Mouse (Mus musculus) liver, embryonic 11.5 days (tissue): Measurements from ENCODE around the gene Espn. TPM values are rescaled to one million over a fixed set of nuclear protein-coding genes. Genes with fewer than 3 reads are reported as not detected.

Source experiments
- ATAC-seq: fragments of 200-750 bp; cut with Nextera tagmentation; replicated peaks from 2 replicates; pipeline ENCODE4 v1.8.0; 2017; ENCODE audit warnings: moderate number of reproducible peaks, mild to moderate bottlenecking, moderate TSS enrichment, moderate library complexity; ENCODE audit not compliant: low FRiP score
- DNase-seq: peaks from one replicate; pipeline ENCODE4 v3.0.0-alpha.2; 2017; ENCODE audit warnings: low spot score
- H3K27ac ChIP-seq: fragments of 300-500 bp; sonication (generic); 2 replicates; pipeline ENCODE4 v1.5.1; 2014; ENCODE audit warnings: mild to moderate bottlenecking, low read depth, low read length, control low read depth
- H3K27me3 ChIP-seq: fragments of 300-500 bp; sonication (generic); replicated peaks from 2 replicates; pipeline ENCODE4 v1.6.1; 2014; ENCODE audit warnings: low read length, mixed read lengths; ENCODE audit not compliant: control insufficient read depth, insufficient read depth
- H3K36me3 ChIP-seq: fragments of 300-500 bp; sonication (generic); 2 replicates; pipeline ENCODE4 v1.6.1; 2014; ENCODE audit warnings: mild to moderate bottlenecking, low read length, moderate library complexity, mixed read lengths; ENCODE audit not compliant: control insufficient read depth, insufficient read depth
- H3K4me1 ChIP-seq: fragments of 300-500 bp; sonication (generic); replicated peaks from 2 replicates; pipeline ENCODE4 v1.6.1; 2014; ENCODE audit warnings: low read length, mixed read lengths; ENCODE audit not compliant: control insufficient read depth, insufficient read depth
- H3K4me2 ChIP-seq: fragments of 300-500 bp; sonication (generic); 2 replicates; pipeline ENCODE4 v1.6.1; 2014; ENCODE audit warnings: mild to moderate bottlenecking, control low read depth, moderate library complexity
- H3K4me3 ChIP-seq: fragments of 300-500 bp; sonication (generic); 2 replicates; pipeline ENCODE4 v1.5.1; 2014; ENCODE audit warnings: low read depth, low read length, control low read depth
- H3K9ac ChIP-seq: fragments of 300-500 bp; sonication (generic); 2 replicates; pipeline ENCODE4 v1.6.1; 2014; ENCODE audit warnings: low read depth, low read length, control low read depth
- H3K9me3 ChIP-seq: fragments of 300-500 bp; sonication (generic); 2 replicates; pipeline ENCODE4 v1.6.1; 2016; ENCODE audit warnings: low read length, inconsistent platforms, mixed read lengths; ENCODE audit not compliant: control insufficient read depth
- WGBS: fragments of 180-500 bp; shearing (Covaris S2); extraction: QIAGEN DNeasy Blood & Tissue Kit; methylation state at CpG from one replicate; pipeline ENCODE4 v1.1.7; 2014; 5-methylcytosine and 5-hydroxymethylcytosine counted together
- polyA plus RNA-seq: library from polyadenylated mRNA; unstranded; fragments of >200 nt; fragmentation: Nextera tagmentation; extraction: Ambion mirVana; gene quantifications from 2 replicates; pipeline ENCODE4 v1.2.1, GENCODE M21; 2014

Espn gene
- polyA plus RNA-seq, 1 experiment from 2014 or later: 5.3 TPM

DNA sequence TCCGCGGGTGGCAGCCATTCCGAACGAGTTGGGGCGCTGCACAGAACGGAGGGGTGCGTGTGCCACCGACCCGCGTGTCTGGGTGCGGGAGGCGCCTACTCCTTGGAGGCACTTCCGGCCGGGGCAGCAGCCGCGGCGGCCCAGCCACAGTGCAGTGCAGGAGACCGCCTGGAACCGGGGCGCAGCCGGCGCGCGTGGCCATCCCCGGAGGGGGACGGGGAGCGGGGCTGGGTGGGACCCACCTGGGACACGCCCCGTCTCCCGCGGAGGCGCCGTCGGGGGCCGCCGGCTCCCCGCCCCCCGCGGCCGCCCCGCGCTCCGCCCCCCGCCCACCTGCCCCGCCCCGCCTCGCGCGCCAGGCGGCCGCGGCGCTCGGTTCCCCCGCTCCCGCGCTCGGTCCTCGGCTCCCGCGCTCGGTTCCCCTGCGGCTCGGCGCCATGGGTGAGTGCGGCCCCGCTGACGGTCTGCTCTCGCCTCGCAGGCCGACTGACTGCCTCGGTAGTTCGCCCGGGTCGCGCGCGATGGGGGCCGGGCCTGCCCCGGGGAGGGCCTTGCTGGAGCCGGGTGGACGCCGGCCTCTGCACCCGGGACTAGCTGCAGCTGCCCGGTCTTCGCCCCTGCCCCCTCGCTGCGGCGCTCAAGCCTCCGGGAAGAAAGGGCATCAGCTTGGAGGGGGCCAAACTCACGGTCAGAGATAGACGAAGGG lies 65.5 kb downstream of the Espn start:
- H3K27ac ChIP-seq: no peak overlapping the region; the same call in 1 of the 2 replicates
- H3K4me2 ChIP-seq: peak overlapping the region; percentile 92
- H3K27me3 ChIP-seq: no peaks in the 10 kb centered on the region
- peak overlapping the region; percentile 78 for H3K4me3 ChIP-seq
- H3K4me1 ChIP-seq: peaks cover 21% of the 10 kb centered on the region
- ATAC-seq (peak; percentile 83), DNase-seq (peak; percentile 73)
- H3K36me3 ChIP-seq: no peaks in the 10 kb centered on the region
- WGBS: under 1% methylated on average over 78 of the region's 92 CpGs
- peak overlapping the region; percentile 83 for H3K9ac ChIP-seq
- H3K9me3 ChIP-seq: no peaks in the 10 kb centered on the region

DNA sequence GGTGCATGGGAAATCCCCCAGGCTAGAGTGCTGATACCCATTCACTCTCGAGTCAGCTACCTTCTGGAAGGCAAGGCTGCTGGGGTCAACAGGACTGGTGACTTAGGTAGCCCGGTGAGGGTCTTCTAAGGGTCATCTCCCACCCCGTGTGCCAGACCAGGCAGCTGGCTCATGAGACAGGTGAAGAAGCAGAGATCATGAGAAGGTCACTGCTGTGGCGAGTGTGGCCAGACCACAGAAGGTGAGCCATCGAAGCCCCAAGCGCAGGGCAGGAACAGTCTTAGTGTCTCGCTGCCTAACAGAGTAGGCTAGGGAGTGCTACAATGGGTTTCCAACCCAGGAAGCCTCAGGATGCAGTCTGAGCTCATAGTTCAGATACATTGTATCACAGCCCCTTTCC lies 67.6 kb downstream of the Espn start:
- Histone ChIP-seq H3K36me3 (no peaks in the 10 kb centered on the region), H3K4me3 (no peak overlapping the region), H3K27me3 (no peaks in the 10 kb centered on the region), H3K27ac (no peak overlapping the region), H3K9ac (no peak overlapping the region), H3K4me2 (no peak overlapping the region), H3K4me1 (peaks cover 17% of the 10 kb centered on the region), H3K9me3 (no peaks in the 10 kb centered on the region)
- WGBS: 75% methylated on average over 7 of the region's 7 CpGs
- DNase-seq: no peak
- no peak for ATAC-seq

DNA sequence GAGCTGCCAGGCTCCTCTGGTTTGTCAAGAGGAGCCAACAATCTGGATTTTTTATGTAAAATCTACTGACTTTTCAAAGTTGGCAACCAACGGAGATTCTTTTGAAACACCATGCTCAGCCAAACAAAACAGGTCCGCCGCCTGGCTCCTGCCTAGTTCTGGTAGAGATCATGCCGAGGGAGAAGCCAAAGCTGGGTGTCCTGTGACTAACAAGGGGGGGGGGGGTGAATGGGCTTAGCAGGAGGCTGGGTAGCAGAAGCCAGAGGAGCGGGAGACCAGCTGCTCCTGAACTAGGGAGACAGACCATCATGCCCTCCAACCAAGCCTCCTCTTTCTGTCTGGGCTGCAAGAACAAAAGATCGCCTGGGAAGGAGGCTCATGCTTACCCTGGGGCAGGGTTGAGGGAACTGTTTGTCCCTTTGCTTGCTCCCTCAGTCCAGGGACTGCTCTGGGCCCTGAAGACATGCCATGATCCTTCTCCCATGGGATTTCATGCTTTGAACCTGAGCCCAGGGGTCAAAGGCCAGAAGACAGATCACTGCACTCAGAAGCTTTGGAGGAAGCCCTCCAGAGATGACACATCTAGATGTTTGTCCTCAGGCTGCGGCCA lies 68.5 kb downstream of the Espn start:
- ATAC-seq: no peak
- WGBS: 73% methylated on average over 7 of the region's 7 CpGs

DNA sequence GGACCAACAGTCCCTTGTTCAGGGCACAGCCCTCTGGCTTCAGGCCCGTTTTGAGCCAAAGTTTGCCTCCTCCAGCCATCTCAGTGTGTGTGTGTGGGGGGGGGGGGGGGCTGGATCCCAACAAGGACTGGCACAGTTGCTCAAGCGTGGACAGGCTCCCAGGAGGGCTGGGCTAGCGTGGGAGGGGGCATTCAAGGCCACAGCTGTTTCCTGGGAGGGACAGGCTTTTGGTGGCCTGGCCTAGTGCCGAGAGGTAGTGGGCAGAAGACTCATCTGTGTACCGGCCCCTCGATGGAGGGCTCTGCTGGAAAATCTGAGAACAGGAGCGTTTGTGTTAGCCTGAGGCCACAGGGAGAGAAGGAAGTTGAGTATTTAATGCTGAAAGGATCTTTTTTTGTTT lies 72.2 kb downstream of the Espn start:
- H3K4me2 ChIP-seq: no peak overlapping the region
- no peaks in the 10 kb centered on the region for H3K4me1 ChIP-seq
- no peaks in the 10 kb centered on the region for H3K27me3 ChIP-seq
- 67% methylated on average over 7 of the region's 7 CpGs for WGBS
- no peak overlapping the region for H3K27ac ChIP-seq
- DNase-seq (no peak), ATAC-seq (no peak)
- no peak overlapping the region for H3K4me3 ChIP-seq
- no peaks in the 10 kb centered on the region for H3K9me3 ChIP-seq
- H3K36me3 ChIP-seq: no peaks in the 10 kb centered on the region
- no peak overlapping the region for H3K9ac ChIP-seq

More for the DNA sequence above, 68.5 kb downstream of the Espn start:
- Histone ChIP-seq H3K9ac (no peak overlapping the region), H3K27ac (no peak overlapping the region), H3K9me3 (no peaks in the 10 kb centered on the region), H3K4me2 (no peak overlapping the region), H3K4me1 (peaks cover 17% of the 10 kb centered on the region), H3K36me3 (no peaks in the 10 kb centered on the region), H3K4me3 (no peak overlapping the region), H3K27me3 (no peaks in the 10 kb centered on the region)
- DNase-seq: no peak

DNA sequence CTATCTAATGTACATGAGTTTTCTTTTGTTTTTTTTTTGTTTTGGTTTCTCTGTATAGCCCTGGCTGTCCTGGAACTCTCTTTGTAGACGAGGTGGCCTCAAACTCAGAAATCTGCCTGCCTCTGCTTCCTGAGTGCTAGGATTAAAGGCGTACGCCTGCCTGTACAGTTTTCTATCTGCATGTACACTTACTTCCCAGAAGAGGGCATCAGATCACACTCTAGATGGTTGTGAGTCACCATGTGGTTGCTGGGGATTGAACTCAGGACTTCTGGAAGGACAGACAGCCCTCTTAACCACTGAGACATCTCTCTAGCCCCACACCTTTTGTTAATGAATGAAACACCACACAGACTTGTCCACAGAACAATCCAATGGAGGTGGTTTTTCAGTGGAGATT lies 72.9 kb downstream of the Espn start:
- Histone ChIP-seq H3K36me3 (no peaks in the 10 kb centered on the region), H3K9me3 (no peaks in the 10 kb centered on the region), H3K27ac (no peak overlapping the region), H3K4me3 (no peak overlapping the region), H3K4me2 (no peak overlapping the region), H3K4me1 (no peaks in the 10 kb centered on the region), H3K9ac (no peak overlapping the region), H3K27me3 (no peaks in the 10 kb centered on the region)
- ATAC-seq (no peak), DNase-seq (no peak)
- 95% methylated on average over 3 of the region's 3 CpGs for WGBS

DNA sequence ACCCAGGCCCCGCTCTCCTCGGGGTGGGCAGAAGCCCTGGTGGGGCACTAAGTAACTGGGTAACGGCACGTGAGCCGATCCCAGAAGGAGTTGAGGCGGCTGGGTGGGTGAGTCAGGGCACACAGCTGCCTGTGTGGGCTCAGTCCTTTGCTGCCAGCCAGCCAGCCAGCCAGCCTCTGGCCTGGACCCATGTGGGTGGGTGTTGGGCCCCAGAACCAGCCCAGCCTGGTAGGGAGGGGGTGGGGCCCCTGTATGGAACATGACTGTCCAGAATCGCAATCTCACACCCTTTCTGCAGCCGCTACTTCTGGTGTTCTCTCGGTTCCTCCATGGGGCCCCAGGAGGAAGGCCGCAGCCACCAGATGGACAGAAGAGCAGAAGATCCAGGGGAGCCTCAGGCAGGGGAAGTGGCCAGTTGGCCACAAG lies 74.1 kb downstream of the Espn start:
- Histone ChIP-seq H3K27me3 (no peaks in the 10 kb centered on the region), H3K9me3 (no peaks in the 10 kb centered on the region), H3K27ac (no peak overlapping the region), H3K36me3 (no peaks in the 10 kb centered on the region), H3K9ac (no peak overlapping the region), H3K4me1 (no peaks in the 10 kb centered on the region), H3K4me3 (no peak overlapping the region), H3K4me2 (no peak overlapping the region)
- DNase-seq (no peak), ATAC-seq (no peak)
- WGBS: 71% methylated on average over 10 of the region's 10 CpGs

DNA sequence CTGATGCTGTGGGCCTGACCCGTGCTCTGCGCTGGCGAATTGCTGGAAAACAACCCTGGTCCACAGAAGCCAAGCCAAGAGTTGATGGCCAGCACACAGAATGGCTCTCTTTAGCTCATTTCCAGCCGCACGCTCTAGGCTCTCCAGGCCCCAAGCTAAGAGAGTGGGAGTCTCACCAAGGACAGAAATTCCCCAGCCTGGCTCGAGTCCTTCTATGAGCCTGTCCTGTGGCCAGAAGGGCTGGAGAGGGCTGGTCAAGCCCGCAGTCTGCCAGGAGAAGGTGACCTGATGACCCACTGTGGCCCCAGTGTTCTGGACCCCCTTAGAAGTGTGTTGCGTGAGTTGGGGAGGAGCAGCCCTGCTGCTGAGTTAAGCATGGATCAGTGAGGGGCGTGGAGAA lies 75.0 kb downstream of the Espn start:
- H3K27me3 ChIP-seq: no peaks in the 10 kb centered on the region
- H3K9ac ChIP-seq: no peak overlapping the region
- no peak for ATAC-seq
- H3K4me2 ChIP-seq: no peak overlapping the region
- no peaks in the 10 kb centered on the region for H3K36me3 ChIP-seq
- no peak overlapping the region for H3K4me3 ChIP-seq
- H3K9me3 ChIP-seq: no peaks in the 10 kb centered on the region
- H3K4me1 ChIP-seq: no peaks in the 10 kb centered on the region
- no peak for DNase-seq
- WGBS: 84% methylated on average over 9 of the region's 9 CpGs
- H3K27ac ChIP-seq: no peak overlapping the region

DNA sequence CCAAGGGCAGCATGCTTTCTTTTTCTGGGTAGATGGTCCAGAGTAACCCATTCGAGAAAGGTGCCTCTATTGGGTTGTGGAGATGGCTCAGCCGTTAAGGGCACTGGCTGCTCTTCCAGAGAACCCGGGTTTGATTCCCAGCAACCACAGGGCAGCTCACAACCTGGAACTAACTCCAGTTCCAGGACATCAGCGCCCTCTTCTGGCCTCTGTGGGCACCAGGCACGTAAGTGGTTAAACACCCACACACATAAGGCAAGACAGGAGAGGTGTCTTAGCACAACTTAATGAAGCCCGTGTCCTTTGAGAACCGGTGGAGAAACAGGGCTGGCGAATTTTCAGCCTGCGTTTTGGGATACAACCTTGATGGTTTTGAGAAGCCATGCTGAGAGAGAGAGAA lies 77.6 kb downstream of the Espn start:
- Histone ChIP-seq H3K4me2 (no peak overlapping the region), H3K4me3 (no peak overlapping the region), H3K27me3 (no peaks in the 10 kb centered on the region), H3K4me1 (no peaks in the 10 kb centered on the region; the same call in 1 of the 2 replicates), H3K27ac (no peak overlapping the region), H3K9ac (no peak overlapping the region), H3K9me3 (no peaks in the 10 kb centered on the region), H3K36me3 (no peaks in the 10 kb centered on the region)
- no peak for DNase-seq
- no peak for ATAC-seq
- WGBS: 83% methylated on average over 9 of the region's 9 CpGs

DNA sequence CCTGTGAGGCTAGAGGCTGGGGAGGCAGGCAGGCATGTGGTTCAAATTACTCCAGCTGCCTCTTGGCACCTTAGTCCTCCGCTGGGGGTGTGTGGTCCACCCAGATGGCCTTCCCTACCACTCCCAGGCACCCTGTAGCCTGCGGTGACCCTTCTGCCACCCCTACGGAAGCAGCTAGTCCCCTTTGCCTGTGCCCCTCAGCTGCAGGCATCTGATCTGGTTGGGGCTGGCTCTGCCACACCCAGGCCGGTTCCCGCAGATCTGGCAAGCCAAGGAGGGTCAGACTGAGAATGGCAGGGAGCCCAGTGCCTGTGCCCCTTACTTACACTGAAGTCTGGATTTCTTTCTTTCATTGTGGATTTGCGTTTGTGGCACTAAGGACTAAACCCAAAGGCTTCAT lies 78.5 kb downstream of the Espn start:
- H3K4me1 ChIP-seq: no peaks in the 10 kb centered on the region; the same call in 1 of the 2 replicates
- no peak for DNase-seq
- no peak for ATAC-seq
- H3K4me3 ChIP-seq: no peak overlapping the region
- H3K27me3 ChIP-seq: no peaks in the 10 kb centered on the region
- 80% methylated on average over 6 of the region's 6 CpGs for WGBS
- H3K9ac ChIP-seq: no peak overlapping the region
- H3K36me3 ChIP-seq: no peaks in the 10 kb centered on the region
- H3K4me2 ChIP-seq: no peak overlapping the region
- no peaks in the 10 kb centered on the region for H3K9me3 ChIP-seq
- no peak overlapping the region for H3K27ac ChIP-seq
